Mouse (Mus musculus) mature B cell (primary cell): ENCODE results near the gene Cyp2s1.
"Not testable (repeated sequence)": the region's sequence is repeated elsewhere in the genome, so short reads cannot be mapped to it uniquely, and the experiment has no call there.

ENCODE experiments used
- in situ Hi-C: fragments of 300-500 bp; cut with MboI; formaldehyde crosslinking; loops from 2 replicates; pipeline ENCODE4 v1.14.3; 2019

The Cyp2s1 gene

DNA sequence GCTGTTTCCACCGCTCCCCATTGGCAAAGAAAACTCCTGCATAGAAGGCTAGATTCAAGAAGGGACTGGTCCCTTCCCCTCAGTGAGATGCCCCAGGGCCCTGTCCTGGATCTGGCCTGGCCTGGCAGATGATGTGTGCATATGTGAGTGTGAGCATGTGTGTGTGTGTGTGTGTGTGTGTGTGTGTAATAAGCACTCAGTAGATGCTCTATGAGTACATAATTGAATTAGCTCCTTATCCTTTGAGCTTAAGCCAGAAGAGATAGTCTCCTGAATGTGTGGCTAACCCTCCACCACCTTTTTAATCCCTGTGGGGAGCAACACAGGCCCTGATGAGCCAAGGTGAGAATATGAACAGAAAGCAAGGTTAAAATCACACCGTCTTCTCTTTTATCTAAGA, 5.0 kb downstream of the Cyp2s1 start:
- in situ Hi-C loops, result no loop called here

DNA sequence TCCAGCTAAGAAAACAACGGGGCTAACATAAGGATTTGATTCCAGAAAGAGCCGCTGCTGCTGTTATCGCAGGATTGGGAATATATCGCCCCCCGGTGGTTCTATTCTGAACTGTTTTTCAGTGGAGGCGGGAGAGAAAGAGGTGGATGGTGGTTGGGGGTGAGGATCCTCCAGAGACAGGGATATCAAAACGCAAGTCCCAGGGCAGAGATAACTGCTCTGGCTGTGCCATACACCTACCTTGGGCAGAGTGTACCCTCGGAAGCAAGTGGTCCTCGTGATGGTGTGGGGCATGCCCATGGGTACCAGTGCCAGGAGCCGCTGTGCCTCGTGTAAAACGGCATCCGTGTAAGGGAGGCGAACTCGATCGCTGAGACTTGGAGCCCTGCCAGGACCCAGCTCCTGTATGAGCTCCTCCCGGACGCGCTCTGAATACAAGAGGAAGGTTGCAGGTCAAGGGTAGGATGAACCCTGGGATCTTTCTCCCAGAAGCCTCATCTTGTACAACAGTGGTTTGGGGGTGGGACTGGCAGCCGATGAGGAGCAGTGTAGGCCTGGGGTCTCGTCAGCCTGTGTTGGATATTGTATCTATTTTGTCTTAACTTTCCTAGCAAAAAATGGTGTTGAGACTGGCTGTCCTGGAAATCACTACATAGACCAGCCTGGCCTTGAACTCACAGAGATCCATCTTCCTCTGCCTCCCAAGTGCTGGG, 10.9 kb downstream of the Cyp2s1 start:
- in situ Hi-C loops, result loop anchor here (5.0 kb wide), 1 partner anchor 48 kb away; no protein-coding TSS in a partner anchor

DNA sequence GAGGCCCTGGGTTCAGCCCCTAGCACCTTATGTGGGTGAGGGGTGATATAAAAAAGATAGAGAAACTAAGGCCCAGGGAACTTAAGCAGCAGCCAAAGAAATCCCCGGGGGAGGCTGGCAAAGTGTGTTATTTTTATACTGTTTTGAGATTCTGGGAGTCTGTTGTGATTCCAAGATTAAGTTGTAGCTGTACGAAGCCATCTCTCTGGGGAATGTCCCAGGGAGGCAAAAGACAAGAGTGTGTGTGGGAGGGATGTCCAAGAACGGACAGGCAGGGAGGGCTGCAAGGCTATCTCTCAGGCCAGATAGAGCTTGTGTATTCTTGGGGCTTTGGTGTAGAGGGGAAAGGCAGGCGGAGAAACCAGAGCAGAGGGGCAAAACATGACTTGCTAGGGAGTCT, 11.9 kb downstream of the Cyp2s1 start:
- in situ Hi-C loops, result loop anchor here (5.0 kb wide), 1 partner anchor 47 kb away; no protein-coding TSS in a partner anchor

DNA sequence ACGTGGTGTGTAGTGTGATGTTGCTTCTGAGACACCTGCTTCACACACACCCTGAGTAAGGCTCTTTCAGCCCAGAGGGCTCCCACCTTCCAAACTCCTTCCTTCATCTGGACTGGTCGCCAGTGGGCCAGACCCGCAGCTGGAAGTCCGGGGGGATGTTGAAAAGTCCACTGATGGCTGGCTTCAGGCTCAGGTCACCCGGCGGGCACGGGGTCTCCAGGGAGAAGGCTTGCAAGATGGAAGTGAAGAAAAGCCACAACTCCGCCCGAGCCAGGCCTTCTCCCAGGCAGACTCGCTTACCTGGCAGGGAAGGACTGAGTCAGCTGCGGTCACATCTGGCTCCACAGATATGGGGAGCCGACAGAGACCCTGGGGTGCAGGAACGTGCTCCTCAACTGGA, 13.3 kb downstream of the Cyp2s1 start:
- in situ Hi-C loops, result no loop called here

DNA sequence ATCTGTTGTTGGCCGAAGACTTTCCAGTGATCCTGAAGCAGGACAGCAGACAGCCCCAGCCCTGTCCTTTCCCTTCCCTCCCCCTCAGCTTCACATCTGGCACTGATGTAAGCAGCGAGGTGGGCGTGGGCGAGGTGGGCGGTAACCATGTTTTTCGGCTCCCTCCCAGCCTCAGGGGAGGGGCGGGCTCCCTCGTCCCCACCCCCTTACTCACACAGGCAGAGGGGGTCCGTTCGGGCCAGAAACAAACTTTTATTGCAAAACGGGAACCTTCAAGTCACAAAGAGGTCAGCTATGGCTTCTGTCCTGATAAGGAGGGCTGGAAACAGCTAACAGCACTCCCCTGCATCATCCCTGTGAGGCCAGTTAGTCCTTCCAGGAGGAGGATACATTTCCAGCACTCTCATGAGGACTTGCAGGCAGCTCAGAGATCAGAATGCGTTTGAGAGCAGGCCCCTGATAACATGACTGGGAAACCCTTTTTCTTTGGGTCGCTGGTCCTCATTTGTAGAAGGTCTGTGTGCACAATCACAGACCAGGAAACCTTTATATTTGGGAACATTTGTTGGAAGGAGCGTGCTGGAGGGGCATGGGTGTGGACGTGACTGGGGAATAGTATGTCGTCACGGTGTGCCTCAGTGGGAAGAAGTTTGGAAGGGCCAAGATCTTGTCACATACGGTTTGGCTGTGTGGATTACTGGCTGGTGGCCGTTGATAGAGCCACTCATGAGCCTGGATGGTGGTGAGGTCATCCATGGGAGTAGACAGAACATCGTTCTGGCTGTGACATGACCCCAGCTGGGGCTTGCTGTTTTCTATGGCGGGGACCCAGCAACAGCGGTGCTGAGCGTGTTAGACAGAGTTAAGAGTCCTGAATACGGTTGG, 14.2 kb downstream of the Cyp2s1 start:
- in situ Hi-C loops, result no loop called here

DNA sequence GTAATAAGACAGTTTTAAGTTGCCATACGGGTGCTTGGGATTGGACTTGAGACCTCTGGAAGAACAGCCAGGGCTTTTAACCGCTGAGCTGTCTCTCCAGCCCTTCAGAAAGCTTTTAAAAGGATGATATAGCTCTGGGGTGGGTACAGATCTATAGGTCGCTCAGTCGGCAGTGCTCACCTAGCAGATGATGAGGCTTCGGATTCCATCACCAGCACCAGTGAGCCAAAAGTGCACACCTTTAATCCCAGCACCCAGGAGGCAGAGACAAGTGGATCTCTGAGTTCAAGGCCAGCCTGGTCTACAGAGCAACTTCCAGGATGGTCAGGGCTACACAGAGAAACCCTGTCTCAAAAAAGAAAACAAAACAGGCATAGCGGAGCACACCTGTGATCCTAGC, 15.7 kb downstream of the Cyp2s1 start:
- in situ Hi-C loops, result no loop called here

DNA sequence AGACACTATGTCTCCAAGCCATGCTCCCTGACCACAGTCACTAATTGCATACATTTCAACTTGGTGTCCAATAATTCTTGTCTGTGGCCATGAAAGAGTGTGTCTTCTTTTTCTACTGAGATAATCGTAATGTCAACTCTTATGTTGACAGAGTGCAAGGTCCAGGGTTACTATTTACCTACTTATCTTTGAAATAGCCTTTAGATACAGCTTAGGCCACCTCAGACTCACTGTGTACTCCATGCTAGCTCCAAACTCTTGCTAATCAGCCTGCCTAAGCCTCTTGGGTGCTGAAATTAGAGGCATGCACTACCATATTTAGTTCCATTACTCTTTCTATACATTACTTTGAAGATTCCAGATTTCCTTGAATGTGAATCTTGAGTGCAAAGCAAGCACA, 17.3 kb downstream of the Cyp2s1 start:
- in situ Hi-C loops, result no loop called here

DNA sequence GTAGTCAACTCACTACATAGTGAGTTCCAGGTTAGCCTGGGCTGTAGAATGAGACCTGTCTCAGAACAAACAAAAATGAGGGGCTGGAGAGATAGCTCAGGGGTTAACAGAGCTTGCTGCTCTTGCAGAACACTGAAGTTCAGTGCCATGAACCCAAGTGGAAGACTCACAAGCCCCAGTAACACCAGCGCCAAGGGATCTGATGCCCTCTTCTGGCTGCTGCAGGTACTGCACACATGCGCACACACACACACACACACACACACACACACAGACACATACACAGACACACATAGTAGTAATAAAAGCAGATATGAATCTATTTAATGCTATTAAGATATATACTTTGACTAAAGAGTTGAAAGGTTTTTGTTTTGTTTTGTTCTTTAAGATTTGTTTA, 18.2 kb downstream of the Cyp2s1 start:
- in situ Hi-C loops, result no loop called here

DNA sequence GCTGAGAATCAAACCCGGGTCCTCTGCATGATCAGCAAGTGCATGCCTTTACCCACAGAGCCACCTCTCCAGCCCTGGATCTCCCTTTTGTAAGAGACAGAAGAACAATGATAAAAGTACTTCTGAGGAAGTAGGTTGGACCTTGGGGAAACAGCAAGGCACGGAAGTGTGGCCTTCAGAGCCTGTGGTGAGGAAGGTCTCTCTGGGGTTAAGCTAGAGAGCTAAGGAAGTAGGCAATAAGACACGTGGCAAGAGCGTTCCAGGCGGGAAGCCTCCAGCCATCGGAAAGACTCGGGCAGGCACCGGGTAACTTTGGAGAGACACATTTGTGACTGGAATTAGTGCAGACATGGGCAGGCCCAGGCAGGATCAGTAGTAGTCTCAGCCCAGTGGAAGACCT, 21.9 kb downstream of the Cyp2s1 start:
- in situ Hi-C loops, result no loop called here

DNA sequence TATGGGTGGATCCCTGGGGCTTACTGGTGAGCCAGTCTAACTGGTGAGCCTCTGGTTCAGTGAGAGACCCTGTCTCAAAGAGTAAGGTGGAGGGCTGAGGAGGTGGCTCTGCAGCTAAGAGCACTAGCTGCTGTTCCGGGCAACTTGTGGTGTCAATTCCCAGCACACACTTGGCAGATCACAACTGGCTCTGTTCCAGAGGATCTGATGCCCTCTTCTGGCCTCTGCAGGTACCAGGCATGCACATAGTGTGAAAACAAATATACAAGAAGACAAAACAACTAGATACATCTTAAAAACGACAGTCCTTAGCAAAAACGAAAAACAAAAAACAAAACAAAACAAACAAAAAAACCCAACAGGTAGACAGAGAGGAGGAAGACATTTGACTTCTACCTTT, 23.0 kb downstream of the Cyp2s1 start:
- in situ Hi-C loops, result no loop called here

DNA sequence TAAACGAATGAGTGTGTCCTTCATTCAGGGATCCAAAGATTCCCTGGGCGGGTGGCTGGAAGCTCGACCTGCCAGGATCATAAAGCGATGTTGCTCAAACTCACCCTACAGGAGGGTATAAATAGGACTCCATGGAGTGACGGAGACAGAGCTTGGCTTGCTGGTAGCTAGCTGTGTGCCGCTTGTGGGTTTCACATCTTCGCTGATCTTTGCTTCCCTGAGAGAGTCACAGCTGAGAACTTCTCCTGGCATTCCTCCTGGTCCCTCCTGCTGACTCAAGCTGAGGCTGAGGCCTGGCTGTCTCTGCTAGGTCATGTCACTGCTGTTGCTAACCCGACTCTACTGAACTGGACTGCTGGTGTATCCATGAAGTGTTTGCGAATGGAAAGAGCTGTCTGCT, 23.7 kb downstream of the Cyp2s1 start:
- in situ Hi-C loops, result not testable (repeated sequence)

DNA sequence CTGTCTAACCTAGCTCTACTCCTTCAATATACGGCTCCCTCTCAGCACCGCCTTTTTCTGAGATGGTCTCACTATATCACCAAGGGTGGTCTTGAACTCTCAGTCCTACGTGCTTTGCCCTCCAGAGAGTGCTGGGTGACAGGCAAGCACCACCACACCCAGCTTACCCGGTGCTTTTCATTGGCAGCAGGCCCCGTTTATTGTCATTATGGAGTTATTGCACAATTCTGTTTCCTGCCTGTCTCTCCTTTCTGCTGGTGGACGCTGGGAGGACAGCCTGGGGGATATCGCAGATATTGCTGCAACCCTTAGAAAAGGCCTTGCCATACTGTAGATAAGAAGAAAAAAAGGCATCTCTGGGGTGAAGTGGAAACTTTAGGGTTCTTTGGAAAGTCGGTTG, 26.1 kb downstream of the Cyp2s1 start:
- in situ Hi-C loops, result no loop called here

DNA sequence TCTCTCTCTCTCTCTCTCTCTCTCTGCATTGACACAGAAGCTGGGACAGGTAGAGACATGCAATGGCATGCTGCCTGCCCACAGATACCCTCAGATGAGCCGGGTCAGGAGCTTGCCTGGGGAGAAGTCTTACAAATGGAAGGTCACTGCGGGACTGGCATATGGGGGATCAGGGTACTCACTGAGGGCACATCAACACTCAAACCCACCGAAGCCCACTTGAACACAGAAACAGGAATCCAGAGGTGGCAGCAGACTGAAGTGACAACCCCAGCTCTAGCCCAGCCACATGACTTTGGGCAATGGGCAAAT, 27.6 kb downstream of the Cyp2s1 start:
- in situ Hi-C loops, result no loop called here

DNA sequence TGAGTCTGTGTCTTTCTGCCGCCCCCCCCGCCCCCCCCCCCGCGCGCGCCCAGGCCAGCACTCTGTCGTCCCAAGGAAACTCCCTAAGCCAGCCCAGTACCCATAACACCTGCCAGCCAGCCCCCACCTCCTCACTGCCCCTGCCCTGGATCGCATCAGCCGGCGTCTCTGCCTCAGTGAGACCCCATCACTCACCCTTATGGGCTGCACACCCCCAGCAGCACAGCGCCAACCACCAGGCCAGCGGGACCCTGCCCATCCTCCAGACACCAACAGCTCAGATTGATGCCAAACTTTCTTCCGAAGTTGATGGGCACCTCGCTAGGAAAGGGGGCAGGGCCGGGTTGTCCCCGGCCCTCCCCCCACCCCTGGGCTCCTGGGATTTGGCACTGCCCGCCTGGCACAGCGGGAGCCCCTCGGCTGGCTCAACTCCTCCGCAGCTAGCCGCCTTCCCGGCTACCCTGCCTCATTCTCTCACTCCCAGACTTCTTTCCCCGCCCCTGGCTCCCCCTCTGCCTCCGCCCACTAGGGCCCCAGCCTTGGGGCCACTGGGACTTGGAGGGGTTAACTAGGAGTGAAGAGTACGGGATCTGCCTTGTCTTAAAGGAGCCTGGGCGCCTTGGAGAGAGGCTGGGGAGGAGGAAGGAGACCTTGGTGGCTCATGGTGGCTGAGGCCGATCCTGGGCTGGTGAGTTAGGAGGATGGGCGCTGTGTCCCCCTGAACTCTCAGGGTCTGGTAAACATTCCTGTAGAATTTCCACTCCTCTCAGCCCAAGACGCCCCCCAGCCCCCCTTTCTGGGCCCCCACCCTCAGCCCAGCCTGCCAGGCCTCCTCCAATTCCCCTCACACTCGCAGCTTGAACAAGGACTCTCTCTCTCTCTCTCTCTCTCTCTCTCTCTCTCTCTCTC, 28.2 kb downstream of the Cyp2s1 start, which contains the start of gene Axl:
Gene Axl (minus strand): TSS at position 486 of the 909 bp plus-strand sequence.
- in situ Hi-C loops, result no loop called here

DNA sequence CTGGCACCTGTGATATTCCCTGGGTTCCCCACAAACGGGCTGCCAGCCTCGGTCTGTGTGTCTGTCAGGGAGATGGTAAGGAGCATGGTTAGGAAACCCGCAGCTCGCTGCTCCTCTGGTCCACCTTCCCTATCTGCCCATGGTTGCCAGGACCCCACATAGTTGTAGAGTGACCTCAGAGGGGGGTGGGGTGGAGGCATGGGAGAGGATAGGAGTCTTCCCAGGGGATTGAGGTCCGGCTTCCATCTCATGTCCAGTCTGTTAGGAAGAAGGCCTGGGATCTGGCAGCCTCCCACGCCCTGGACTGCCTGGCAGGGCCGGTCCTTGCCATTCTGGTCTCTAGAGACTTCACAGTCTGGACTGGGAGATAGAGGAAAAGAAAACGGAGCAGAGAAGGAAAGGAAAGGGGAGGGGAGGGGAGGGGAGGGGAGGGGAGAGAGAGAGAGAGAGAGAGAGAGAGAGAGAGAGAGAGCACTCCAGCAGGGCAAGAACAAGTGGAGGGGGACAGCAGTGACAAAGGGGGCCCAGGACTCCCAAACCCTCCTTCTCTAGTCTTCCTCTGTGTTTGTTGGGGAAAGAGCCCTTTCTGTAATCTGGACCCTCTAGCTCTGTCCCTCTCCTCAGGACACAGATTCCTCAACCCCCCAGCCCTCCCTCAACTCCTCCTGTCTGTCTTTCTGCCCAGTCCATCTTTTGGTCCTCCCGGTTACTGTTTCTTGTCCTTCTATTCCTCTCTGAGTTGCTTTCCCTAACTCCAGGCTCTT, 29.1 kb downstream of the Cyp2s1 start:
- in situ Hi-C loops, result no loop called here

DNA sequence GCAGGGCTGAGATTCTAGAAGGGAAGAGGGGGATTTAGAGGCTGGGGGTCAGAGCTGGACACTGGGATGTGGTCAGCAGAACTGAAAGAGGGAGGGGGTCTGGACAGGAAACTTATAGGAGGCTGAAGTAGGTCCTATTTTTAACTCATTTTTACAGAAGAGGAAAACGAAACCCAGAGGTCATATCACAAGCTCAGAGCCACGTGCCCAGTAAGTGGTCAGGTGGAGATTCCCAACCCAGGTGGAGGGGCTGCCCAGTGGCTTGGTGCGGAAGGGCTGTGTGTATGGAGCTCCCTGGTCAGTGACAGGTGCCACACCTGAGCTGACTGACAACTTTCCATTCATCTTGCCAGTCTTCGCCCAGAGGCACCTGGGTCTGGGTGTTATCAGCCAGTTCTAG, 29.7 kb downstream of the Cyp2s1 start:
- in situ Hi-C loops, result no loop called here

DNA sequence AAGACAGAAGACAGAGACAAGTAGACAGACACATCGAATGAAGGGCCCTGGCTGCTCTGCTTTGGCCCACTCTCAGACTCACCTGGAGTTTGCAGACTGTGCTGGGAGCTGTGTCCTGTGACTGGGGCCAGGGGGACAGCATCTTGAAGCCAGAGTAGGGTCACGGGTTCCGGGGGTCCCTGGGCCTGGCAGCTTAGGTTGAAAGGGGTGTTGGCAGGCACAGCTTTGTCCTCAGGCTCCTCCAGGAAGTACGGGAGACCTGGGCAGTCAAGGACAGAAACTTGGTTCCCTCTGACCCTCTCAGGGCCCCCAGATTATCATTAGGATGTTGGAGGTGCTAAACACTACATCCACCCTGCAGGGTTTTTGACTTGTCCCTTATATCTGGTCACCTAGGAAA, 31.0 kb downstream of the Cyp2s1 start:
- in situ Hi-C loops, result no loop called here

DNA sequence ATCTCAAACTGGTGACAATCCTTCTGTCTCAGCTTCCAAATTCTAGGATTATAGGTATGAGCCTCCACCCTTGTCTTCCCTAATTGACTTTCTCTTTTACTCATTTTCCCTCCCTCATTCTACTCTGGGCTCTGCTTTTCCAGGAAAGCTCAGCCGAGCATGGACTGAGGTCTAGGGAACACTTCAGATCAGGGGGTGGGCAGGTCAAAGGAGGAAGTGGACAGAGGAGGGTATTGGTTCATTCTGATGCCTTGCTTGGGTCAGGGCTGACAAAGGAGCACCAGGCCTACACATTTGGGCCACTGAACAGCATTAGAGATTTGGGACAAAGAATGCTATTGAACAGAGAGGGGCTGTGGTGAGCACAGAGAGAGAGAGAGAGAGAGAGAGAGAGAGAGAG, 31.9 kb downstream of the Cyp2s1 start:
- in situ Hi-C loops, result no loop called here

DNA sequence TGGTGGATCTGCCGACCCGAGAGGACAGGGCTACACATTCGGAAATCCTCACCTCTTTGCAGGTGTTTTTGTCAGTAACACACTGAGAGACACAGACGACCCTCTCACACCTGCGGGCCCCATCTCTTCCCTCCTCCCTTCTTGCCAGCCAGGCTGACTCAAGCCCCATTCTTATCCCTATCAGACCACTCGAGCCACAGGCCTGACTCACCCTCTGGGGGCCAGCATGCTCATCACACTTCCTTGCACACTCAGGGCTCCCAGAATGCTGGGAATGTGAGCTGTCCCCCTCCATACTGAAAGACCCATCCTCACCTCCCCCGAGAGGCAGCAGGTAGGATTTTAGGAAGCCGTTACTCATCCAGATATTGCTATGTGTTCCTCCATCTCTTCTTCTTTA, 33.0 kb downstream of the Cyp2s1 start:
- in situ Hi-C loops, result no loop called here

DNA sequence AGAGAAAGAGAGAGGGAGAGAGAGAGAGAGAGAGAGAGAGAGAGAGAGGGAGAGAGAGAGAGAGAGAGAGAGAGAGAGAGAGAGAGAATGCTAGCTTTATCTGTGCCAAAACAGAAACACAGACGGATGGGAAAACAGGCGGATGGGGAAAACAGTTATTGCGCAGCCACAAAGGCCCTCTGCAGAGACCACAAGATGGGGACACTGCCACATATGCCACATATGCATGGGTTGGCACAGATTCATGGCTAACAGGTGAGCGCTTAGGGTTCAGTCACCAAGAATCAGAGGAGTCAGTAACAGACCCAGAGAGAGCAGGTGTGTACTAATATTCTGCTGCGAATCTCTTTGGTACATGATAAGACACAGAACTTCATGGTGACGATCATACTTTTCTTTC, 34.0 kb downstream of the Cyp2s1 start:
- in situ Hi-C loops, result no loop called here

DNA sequence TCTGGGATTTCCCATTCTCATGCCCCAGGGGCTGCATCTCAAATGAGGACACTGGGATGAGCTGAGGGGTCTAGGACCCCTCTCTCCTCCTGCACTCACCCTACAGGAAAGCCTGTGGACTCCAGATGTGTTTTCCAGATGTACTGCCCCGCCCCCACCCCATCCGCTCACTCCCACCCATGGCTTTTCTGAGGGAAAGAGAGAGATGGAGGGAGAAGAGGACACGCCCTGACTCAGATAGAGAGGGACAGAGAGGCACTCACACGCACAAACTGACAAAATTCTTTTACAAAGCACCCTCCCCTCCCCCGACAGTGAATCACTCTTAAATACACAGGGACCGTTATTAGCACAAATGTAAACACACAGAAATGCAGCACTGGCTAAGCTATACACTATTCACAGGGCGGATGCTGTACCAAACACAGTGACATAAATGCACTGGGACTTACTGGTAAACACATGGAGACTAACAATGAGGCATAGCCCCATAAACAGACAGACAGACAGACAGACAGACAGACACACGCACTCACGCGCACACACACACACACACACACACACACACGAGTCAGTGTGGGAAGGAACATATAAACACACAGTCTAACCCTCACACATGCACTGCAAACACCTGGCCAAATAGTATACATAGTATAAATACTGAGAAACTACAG, 34.6 kb downstream of the Cyp2s1 start:
- in situ Hi-C loops, result no loop called here
